Mouse (Mus musculus): ENCODE results near the gene Nfil3. TPM values are rescaled to one million over a fixed set of nuclear protein-coding genes. Genes with fewer than 3 reads are reported as not detected.

Nfil3 gene
- polyA plus RNA-seq, 1 experiment, result 1.6 TPM

DNA sequence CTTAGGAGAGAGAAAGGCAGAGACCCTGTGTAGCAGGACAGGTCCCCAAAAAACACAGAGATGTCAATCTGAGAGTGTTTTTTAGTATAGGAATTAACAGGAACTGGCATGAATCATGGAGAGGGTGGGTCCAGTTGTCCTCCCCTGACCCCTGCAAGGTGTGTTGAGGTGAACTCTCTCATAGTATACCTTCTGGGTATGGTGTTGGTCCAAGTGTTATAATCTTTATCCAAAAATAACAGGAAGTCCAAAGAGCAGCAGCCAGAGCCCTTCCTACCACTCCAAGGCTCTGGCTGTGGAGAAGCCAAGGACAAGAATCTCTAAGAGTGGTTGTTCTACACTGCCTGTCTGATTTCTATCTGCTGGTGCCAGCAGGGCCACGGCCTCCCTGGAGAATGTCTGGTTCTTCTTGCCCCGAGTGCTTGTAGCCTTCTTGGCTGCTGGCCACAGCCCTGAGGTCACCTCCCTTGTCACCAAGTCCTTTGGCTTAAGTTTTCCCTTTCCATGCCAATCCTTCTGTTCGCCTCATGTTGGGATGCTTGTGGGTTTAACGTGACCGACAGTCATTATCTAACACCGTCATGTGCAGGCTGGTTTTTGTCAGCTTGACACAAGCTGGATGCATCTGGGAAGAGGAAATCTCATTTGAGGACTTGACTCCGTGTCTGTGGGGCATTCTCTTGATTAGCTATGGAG, 27.8 kb upstream of the Nfil3 start:
- Histone ChIP-seq H3K27me3 (ENCODE audit: control insufficient read depth, insufficient read depth, low read length) (no peaks in the 10 kb centered on the region), H3K4me3 (ENCODE audit: control insufficient read depth, low read depth, low read length) (no peak overlapping the region), H3K4me1 (ENCODE audit: control insufficient read depth, insufficient read depth, low read length) (no peaks in the 10 kb centered on the region), H3K36me3 (ENCODE audit: control insufficient read depth, insufficient read depth, low read length) (no peaks in the 10 kb centered on the region), H3K27ac (ENCODE audit: control insufficient read depth, insufficient read depth, low read depth, low read length) (no peak overlapping the region)
- TF ChIP-seq CTCF (IDR thresholded peaks at IDR 0.05; ENCODE audit: control insufficient read depth, insufficient read depth, insufficient replicate concordance, low read depth, low read length), result no peak
- no peak for TF ChIP-seq POLR2A (IDR thresholded peaks at IDR 0.05; ENCODE audit: control insufficient read depth, low read depth, low read length)

DNA sequence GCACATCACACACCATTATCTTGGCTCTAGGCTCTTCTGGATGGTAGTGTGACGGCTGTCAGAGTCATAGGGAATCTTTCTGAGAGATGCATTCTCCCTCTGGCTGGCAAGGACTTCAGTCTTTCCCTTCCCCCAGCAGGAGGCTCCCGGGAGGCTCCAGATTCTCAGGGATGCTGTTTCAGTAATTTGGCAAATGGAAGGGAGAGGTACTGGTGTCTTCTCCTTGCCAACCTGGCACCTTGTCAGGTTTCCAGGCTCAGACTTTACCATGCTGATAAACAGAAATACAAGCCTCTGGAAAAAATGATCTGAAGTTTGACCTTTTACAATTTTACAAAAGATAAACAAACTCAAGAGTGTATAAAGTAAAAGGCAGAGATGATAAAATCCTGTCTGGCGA, 26.9 kb upstream of the Nfil3 start:
- Histone ChIP-seq H3K36me3 (ENCODE audit: control insufficient read depth, insufficient read depth, low read length) (no peaks in the 10 kb centered on the region), H3K4me1 (ENCODE audit: control insufficient read depth, insufficient read depth, low read length) (no peaks in the 10 kb centered on the region), H3K27me3 (ENCODE audit: control insufficient read depth, insufficient read depth, low read length) (no peaks in the 10 kb centered on the region), H3K27ac (ENCODE audit: control insufficient read depth, insufficient read depth, low read depth, low read length) (no peak overlapping the region), H3K4me3 (ENCODE audit: control insufficient read depth, low read depth, low read length) (no peak overlapping the region)
- TF ChIP-seq POLR2A (IDR thresholded peaks at IDR 0.05; ENCODE audit: control insufficient read depth, low read depth, low read length) (no peak), CTCF (IDR thresholded peaks at IDR 0.05; ENCODE audit: control insufficient read depth, insufficient read depth, insufficient replicate concordance, low read depth, low read length) (no peak)

DNA sequence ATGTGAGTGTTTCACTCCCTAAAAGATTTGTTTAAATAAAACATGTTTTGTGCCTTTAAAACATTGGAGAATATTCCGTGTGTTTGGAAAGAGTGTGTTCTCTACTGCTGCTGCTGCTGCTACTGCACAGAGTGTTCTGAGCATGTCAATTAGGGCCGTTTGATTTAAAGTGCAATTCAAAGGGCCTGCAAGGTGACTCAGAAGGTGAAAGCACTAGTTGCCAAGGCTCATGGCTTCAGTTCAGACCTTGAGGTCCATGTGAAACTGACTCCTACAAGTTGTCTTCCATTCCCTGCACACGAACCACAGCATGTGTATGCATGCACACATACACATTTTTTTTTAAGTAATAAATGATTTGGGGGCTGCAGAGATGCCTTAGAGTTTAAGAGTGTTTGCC, 22.4 kb upstream of the Nfil3 start:
- H3K27ac ChIP-seq (ENCODE audit: control insufficient read depth, insufficient read depth, low read depth, low read length), result no peak overlapping the region
- TF ChIP-seq CTCF (IDR thresholded peaks at IDR 0.05; ENCODE audit: control insufficient read depth, insufficient read depth, insufficient replicate concordance, low read depth, low read length), result no peak
- TF ChIP-seq POLR2A (IDR thresholded peaks at IDR 0.05; ENCODE audit: control insufficient read depth, low read depth, low read length), result no peak
- H3K4me3 ChIP-seq (ENCODE audit: control insufficient read depth, low read depth, low read length), result no peak overlapping the region
- H3K36me3 ChIP-seq (ENCODE audit: control insufficient read depth, insufficient read depth, low read length), result no peaks in the 10 kb centered on the region
- no peaks in the 10 kb centered on the region for H3K4me1 ChIP-seq (ENCODE audit: control insufficient read depth, insufficient read depth, low read length)
- no peaks in the 10 kb centered on the region for H3K27me3 ChIP-seq (ENCODE audit: control insufficient read depth, insufficient read depth, low read length)

DNA sequence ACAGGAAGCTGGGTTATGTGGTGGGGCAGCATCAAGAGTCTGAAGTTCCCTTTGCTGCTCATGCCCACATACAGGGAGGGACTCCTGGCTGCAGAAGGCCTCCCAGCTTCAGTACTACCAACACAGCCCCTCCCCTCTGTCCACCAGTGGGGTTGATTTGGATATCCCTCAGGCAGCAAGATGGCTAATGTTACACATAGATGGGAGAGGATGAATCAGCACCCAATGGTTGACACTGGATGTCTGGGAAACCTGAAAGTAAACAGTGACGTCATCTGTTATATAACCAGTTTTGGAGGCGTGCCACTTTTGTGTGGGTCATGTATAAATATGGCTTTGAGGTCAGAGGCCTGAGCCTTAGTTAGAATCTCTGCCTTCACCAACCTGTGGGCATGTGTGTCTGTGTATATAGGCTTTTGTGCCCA, 20.6 kb upstream of the Nfil3 start:
- H3K36me3 ChIP-seq (ENCODE audit: control insufficient read depth, insufficient read depth, low read length), result no peaks in the 10 kb centered on the region
- no peak overlapping the region for H3K4me3 ChIP-seq (ENCODE audit: control insufficient read depth, low read depth, low read length)
- no peaks in the 10 kb centered on the region for H3K27me3 ChIP-seq (ENCODE audit: control insufficient read depth, insufficient read depth, low read length)
- no peak for TF ChIP-seq POLR2A (IDR thresholded peaks at IDR 0.05; ENCODE audit: control insufficient read depth, low read depth, low read length)
- no peak for TF ChIP-seq CTCF (IDR thresholded peaks at IDR 0.05; ENCODE audit: control insufficient read depth, insufficient read depth, insufficient replicate concordance, low read depth, low read length)
- no peak overlapping the region for H3K27ac ChIP-seq (ENCODE audit: control insufficient read depth, insufficient read depth, low read depth, low read length)
- H3K4me1 ChIP-seq (ENCODE audit: control insufficient read depth, insufficient read depth, low read length), result no peaks in the 10 kb centered on the region

DNA sequence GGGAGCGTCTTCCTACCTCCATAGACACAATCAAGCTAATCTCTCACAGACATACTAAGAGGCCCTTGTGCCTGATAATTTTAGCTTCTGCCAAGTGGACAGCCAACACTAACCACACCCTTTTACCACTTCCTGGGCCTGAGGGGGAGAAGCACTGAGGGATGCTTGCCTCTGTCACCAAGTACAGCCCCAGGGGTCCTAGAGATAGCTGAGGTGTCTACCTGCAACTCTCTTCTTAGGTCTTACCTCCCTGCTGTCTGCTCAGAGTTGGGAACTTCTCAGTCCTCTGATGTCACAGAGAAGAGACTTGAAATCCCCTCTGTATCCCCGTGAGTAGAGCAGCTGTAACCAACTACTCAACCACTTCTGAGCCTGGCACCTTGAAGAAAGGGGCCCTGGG, 19.6 kb upstream of the Nfil3 start:
- Histone ChIP-seq H3K27me3 (ENCODE audit: control insufficient read depth, insufficient read depth, low read length) (no peaks in the 10 kb centered on the region), H3K27ac (ENCODE audit: control insufficient read depth, insufficient read depth, low read depth, low read length) (no peak overlapping the region), H3K36me3 (ENCODE audit: control insufficient read depth, insufficient read depth, low read length) (no peaks in the 10 kb centered on the region), H3K4me1 (ENCODE audit: control insufficient read depth, insufficient read depth, low read length) (no peaks in the 10 kb centered on the region), H3K4me3 (ENCODE audit: control insufficient read depth, low read depth, low read length) (no peak overlapping the region)
- TF ChIP-seq POLR2A (IDR thresholded peaks at IDR 0.05; ENCODE audit: control insufficient read depth, low read depth, low read length), result no peak

DNA sequence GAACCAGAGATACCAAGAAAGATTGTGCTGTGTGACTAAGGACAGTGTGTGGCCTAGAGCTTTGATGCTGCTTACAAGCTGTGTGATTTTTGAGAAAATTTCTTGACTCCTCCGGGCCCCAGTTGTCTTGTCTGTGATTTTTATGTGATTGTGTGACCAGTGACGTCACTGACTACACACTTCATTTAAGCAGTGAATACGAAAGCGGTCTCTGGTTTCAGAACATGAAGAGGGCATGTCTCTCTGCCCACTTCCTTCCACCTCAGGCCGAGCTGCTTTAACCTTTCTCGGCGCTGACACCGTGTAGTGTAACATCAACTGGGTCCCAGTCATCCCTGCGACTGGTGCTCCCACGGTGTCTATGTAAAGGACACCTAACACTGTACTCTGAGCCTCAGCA, 17.7 kb upstream of the Nfil3 start:
- Histone ChIP-seq H3K27me3 (ENCODE audit: control insufficient read depth, insufficient read depth, low read length) (no peaks in the 10 kb centered on the region), H3K27ac (ENCODE audit: control insufficient read depth, insufficient read depth, low read depth, low read length) (no peak overlapping the region), H3K4me1 (ENCODE audit: control insufficient read depth, insufficient read depth, low read length) (no peaks in the 10 kb centered on the region), H3K36me3 (ENCODE audit: control insufficient read depth, insufficient read depth, low read length) (no peaks in the 10 kb centered on the region), H3K4me3 (ENCODE audit: control insufficient read depth, low read depth, low read length) (no peak overlapping the region)
- TF ChIP-seq CTCF (IDR thresholded peaks at IDR 0.05; ENCODE audit: control insufficient read depth, insufficient read depth, insufficient replicate concordance, low read depth, low read length), result no peak
- no peak for TF ChIP-seq POLR2A (IDR thresholded peaks at IDR 0.05; ENCODE audit: control insufficient read depth, low read depth, low read length)

DNA sequence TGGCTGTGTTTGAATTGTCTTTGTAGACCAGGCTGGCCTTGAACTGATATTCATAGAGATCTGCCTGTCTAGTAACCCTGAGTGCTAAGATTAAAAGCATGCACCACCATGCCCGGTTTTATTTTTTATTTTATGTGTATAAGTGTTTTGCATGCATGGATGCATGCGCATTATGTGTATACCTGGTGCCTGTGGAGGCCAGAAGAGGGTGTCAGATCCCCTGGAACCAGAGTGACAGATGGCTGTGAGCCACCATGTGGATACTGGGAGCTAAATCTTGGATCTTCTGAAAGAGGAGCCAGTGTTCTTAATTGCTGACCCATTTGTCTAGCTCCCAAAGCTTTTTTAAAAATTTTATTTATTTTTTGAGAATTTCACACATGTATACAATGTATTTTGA, 16.9 kb upstream of the Nfil3 start:
- Histone ChIP-seq H3K27me3 (ENCODE audit: control insufficient read depth, insufficient read depth, low read length) (no peaks in the 10 kb centered on the region), H3K36me3 (ENCODE audit: control insufficient read depth, insufficient read depth, low read length) (no peaks in the 10 kb centered on the region), H3K4me1 (ENCODE audit: control insufficient read depth, insufficient read depth, low read length) (no peaks in the 10 kb centered on the region), H3K4me3 (ENCODE audit: control insufficient read depth, low read depth, low read length) (no peak overlapping the region), H3K27ac (ENCODE audit: control insufficient read depth, insufficient read depth, low read depth, low read length) (no peak overlapping the region)
- TF ChIP-seq POLR2A (IDR thresholded peaks at IDR 0.05; ENCODE audit: control insufficient read depth, low read depth, low read length) (no peak), CTCF (IDR thresholded peaks at IDR 0.05; ENCODE audit: control insufficient read depth, insufficient read depth, insufficient replicate concordance, low read depth, low read length) (no peak)

DNA sequence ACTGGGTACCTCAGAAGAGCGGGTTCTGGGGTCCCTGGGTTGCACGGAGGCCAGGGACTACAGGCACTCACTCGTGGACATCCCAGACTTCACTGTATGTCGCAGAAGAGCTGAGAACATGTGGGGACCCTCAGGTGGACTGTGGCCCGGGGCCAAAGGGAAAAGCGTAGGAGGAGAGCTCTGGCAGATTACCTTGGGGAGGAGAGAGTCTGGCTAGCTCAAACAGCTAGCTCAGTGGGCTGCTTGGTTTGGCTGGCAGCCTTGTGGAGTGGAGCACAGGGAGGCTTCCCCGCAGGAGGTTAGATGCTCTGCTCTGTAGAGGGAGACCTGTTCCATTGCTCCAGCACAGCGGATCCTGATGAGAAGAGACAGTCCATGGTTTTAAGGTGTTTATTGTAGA, 15.3 kb upstream of the Nfil3 start:
- TF ChIP-seq POLR2A (IDR thresholded peaks at IDR 0.05; ENCODE audit: control insufficient read depth, low read depth, low read length), result no peak
- TF ChIP-seq CTCF (IDR thresholded peaks at IDR 0.05; ENCODE audit: control insufficient read depth, insufficient read depth, insufficient replicate concordance, low read depth, low read length), result no peak
- no peaks in the 10 kb centered on the region for H3K4me1 ChIP-seq (ENCODE audit: control insufficient read depth, insufficient read depth, low read length)
- H3K27ac ChIP-seq (ENCODE audit: control insufficient read depth, insufficient read depth, low read depth, low read length), result no peak overlapping the region
- H3K27me3 ChIP-seq (ENCODE audit: control insufficient read depth, insufficient read depth, low read length), result no peaks in the 10 kb centered on the region
- no peaks in the 10 kb centered on the region for H3K36me3 ChIP-seq (ENCODE audit: control insufficient read depth, insufficient read depth, low read length)
- no peak overlapping the region for H3K4me3 ChIP-seq (ENCODE audit: control insufficient read depth, low read depth, low read length)

All from testis, adult 2 months (tissue).